ENCODE assay signal across 9 mouse cellular contexts in genomic region chr6:115065411-115066241, GRCm38 (mm10). TPM values are rescaled to one million over a fixed set of nuclear protein-coding genes. Genes with fewer than 3 reads are reported as not detected.
DNase-seq lines count a peak whose midpoint lies in the region; ATAC-seq and TF ChIP-seq lines count a peak whose summit lies in the region.
"Had no signal": no experiment of that assay in that cellular context is flagged by ENCODE, and none has a peak within 500 bp of the region (broad histone marks: within the 10 kb centered on the region; RNA-seq: fewer than 3 reads in every experiment).

No protein-coding gene starts in this region.

- no peak overlapping the region for H3K4me3 ChIP-seq in kidney, adult 2 months (ENCODE audit: insufficient read depth, low read depth, low read length)
- H3K4me3 ChIP-seq in kidney, embryonic 15.5 days (replicated peaks), result no peak overlapping the region
- no peak overlapping the region for H3K4me3 ChIP-seq in MEL (ENCODE audit: control insufficient read depth in 1 of 2, insufficient read depth in 1 of 2, low read depth in 2 of 2, low read length in 2 of 2)
- H3K4me3 ChIP-seq: midbrain, embryonic 12.5 days had no signal

- H3K4me1 ChIP-seq in kidney, adult 2 months (ENCODE audit: control insufficient read depth, insufficient read depth, low read length), result no peaks in the 10 kb centered on the region
- H3K4me1 ChIP-seq in kidney, embryonic 15.5 days, result no peaks in the 10 kb centered on the region
- H3K4me1 ChIP-seq in MEL (ENCODE audit: control insufficient read depth in 1 of 2, insufficient read depth in 2 of 2, low read length in 2 of 2), result no peaks in the 10 kb centered on the region
- H3K4me1 ChIP-seq: midbrain, embryonic 12.5 days had no signal

- H3K27me3 ChIP-seq in kidney, adult 2 months (replicated peaks; ENCODE audit: control insufficient read depth, insufficient read depth, low read length), result no peaks in the 10 kb centered on the region; the same call in 1 of the 2 replicates
- no peaks in the 10 kb centered on the region for H3K27me3 ChIP-seq in kidney, embryonic 15.5 days
- peaks cover 2 to 7% of the 10 kb centered on the region in 2 experiments; a peak in 2 of 4 replicates for H3K27me3 ChIP-seq in MEL (ENCODE audit: control insufficient read depth in 1 of 2, insufficient read depth in 2 of 2, low read length in 2 of 2)
- H3K27me3 ChIP-seq: midbrain, embryonic 12.5 days had no signal

- DNase-seq in kidney, adult 2 months, result peak; percentile 38
- peak; percentile 67 for DNase-seq in MEL (ENCODE audit: low read depth, low spot score)
- DNase-seq in cerebellum, adult 11-12 months, result peak; percentile 54
- DNase-seq in frontal cortex, postnatal 25 days (ENCODE audit: low spot score in 2 of 2), result peak; percentile 27 to 43
- DNase-seq in left cerebral cortex, postnatal 25 days (ENCODE audit: low spot score in 2 of 2), result peak; percentile 43 to 69
- peak; percentile 38 to 59 for DNase-seq in natural killer cell, adult 2 months (ENCODE audit: low spot score in 2 of 2)
- peak; percentile 74 for DNase-seq in thymus, postnatal 0 days (ENCODE audit: low spot score)

- H3K36me3 ChIP-seq in kidney, adult 2 months (ENCODE audit: control insufficient read depth, insufficient read depth, low read length), result no peaks in the 10 kb centered on the region
- H3K36me3 ChIP-seq in kidney, embryonic 15.5 days, result no peaks in the 10 kb centered on the region
- H3K36me3 ChIP-seq in MEL (ENCODE audit: control insufficient read depth in 1 of 2, insufficient read depth in 2 of 2, low read length in 2 of 2), result no peaks in the 10 kb centered on the region
- H3K36me3 ChIP-seq: midbrain, embryonic 12.5 days had no signal

- no peak for TF ChIP-seq POLR2A in kidney, adult 2 months (IDR thresholded peaks at IDR 0.05; ENCODE audit: low read depth, low read length)
- no peak for TF ChIP-seq POLR2A in MEL (IDR thresholded peaks at IDR 0.05; ENCODE audit: control insufficient read depth in 1 of 2, insufficient read depth in 1 of 2, low read depth in 1 of 2, low read length in 2 of 2, poor library complexity in 1 of 2)

- no peaks in the 10 kb centered on the region for H3K79me2 ChIP-seq in MEL (ENCODE audit: control insufficient read depth, insufficient read depth, low read length, poor library complexity)

- intact Hi-C loops in left cerebral cortex, postnatal 25 days (cut with DNase I), result loop anchor here (2.0 to 5.0 kb wide), 2 partner anchors 59 to 157 kb away; no protein-coding TSS in a partner anchor

- WGBS in kidney, adult 2 months, result 45% methylated on average over 13 of the region's 13 CpGs
- WGBS in kidney, embryonic 15.5 days, result 40% methylated on average over 13 of the region's 13 CpGs

- peak; percentile 29 for TF ChIP-seq RAD21 in MEL (IDR thresholded peaks at IDR 0.05; ENCODE audit: low read depth, low read length)

- ATAC-seq in kidney, embryonic 15.5 days (replicated peaks; ENCODE audit: low FRiP score), result no peak

- H3K27ac ChIP-seq in kidney, adult 2 months (ENCODE audit: insufficient read depth, low read depth, low read length), result no peak overlapping the region
- no peak overlapping the region for H3K27ac ChIP-seq in kidney, embryonic 15.5 days
- no peak overlapping the region for H3K27ac ChIP-seq in MEL (ENCODE audit: control insufficient read depth, low read depth, low read length)
- H3K27ac ChIP-seq: midbrain, embryonic 12.5 days had no signal

- peak; percentile 84 for TF ChIP-seq CTCF in kidney, adult 2 months (conservative IDR thresholded peaks at IDR 0.05; ENCODE audit: insufficient read depth, insufficient read length, low read depth, low read length)
- TF ChIP-seq CTCF in MEL (IDR thresholded peaks at IDR 0.05 in 2 of 3, conservative IDR thresholded peaks at IDR 0.05 in 1 of 3; ENCODE audit: control insufficient read depth in 1 of 3, insufficient read depth in 1 of 3, low read depth in 2 of 3, low read length in 3 of 3, poor library complexity in 1 of 3, severe bottlenecking in 1 of 3), result peak; percentile 89 to 98 (median 98)

- no peak overlapping the region for H3K9ac ChIP-seq in kidney, embryonic 15.5 days
- H3K9ac ChIP-seq in MEL (ENCODE audit: control insufficient read depth, low read depth, low read length, poor library complexity, severe bottlenecking), result no peak overlapping the region
- H3K9ac ChIP-seq: midbrain, embryonic 12.5 days had no signal

- H3K4me2 ChIP-seq in kidney, embryonic 15.5 days, result no peak overlapping the region
- H3K4me2 ChIP-seq: midbrain, embryonic 12.5 days had no signal

- no peak for TF ChIP-seq EP300 in MEL (IDR thresholded peaks at IDR 0.05; ENCODE audit: low read depth in 1 of 2, low read length in 2 of 2)

- no peaks in the 10 kb centered on the region for H3K9me3 ChIP-seq in kidney, embryonic 15.5 days (replicated peaks)
- no peaks in the 10 kb centered on the region for H3K9me3 ChIP-seq in MEL (replicated peaks; ENCODE audit: insufficient read depth, low read length)
- H3K9me3 ChIP-seq: midbrain, embryonic 12.5 days had no signal

TF ChIP-seq in MEL, 35 proteins besides CTCF, POLR2A, EP300 and RAD21:
- peak; percentile 62 for TF ChIP-seq SMC3 (IDR thresholded peaks at IDR 0.05; ENCODE audit: low read depth, low read length)
- no peak for TF ChIP-seq KAT2A (conservative IDR thresholded peaks at IDR 0.05; ENCODE audit: low read depth, low read length)
- no peak for TF ChIP-seq ETS1 (IDR thresholded peaks at IDR 0.05; ENCODE audit: low read depth, low read length)

RNA-seq across cellular contexts. Expression of gene Tamm41, which starts 27.9 kb away (rescaled TPM):
- polyA plus RNA-seq in kidney, adult 2 months (2012; rRNA removed), result 28.4 and 33.0 TPM in 2 replicates
- 62.1 and 64.1 TPM in 2 replicates for polyA plus RNA-seq in kidney, embryonic 15.5 days (2015; fragmentation: Nextera tagmentation; extraction: Ambion mirVana)
- total RNA-seq in MEL (2012; rRNA removed), result 63.5 and 80.5 TPM in 2 replicates
- 10 to 100 TPM in 1 of 2 experiments, not detected in 1; 87.4 TPM for polyA plus RNA-seq in MEL (2012; ENCODE audit: insufficient read depth in 1 of 2, insufficient read length in 2 of 2, low read depth in 1 of 2, low replicate concordance in 2 of 2, missing spikeins in 1 of 2)
- total RNA-seq in left cerebral cortex, postnatal 25 days (2021), result 10 to 100 TPM; 16.0 to 16.8 TPM
- polyA plus RNA-seq in thymus, postnatal 0 days (2015; fragmentation: Nextera tagmentation; extraction: Ambion mirVana), result 58.2 and 58.8 TPM in 2 replicates
